Mouse (Mus musculus) common myeloid progenitor, adult 5-6 weeks (primary cell): ENCODE measurements at regions not wholly inside any gene's neighbourhood (a gene's known extent, or its start where the extent isn't known, plus 50 kb on each side); places are given as distances from the start of the nearest gene placed in this dataset.

Source experiments
- ATAC-seq: replicated peaks from 2 replicates; pipeline ENCODE4 v1.8.0; 2016; ENCODE audit warnings: low read depth, mild to moderate bottlenecking, moderate TSS enrichment, inconsistent platforms; ENCODE audit not compliant: poor library complexity, severe bottlenecking

GRCm38 (mm10) chr10:92339671-92340070 lies 382.5 kb downstream of the Nedd1 start:
- ATAC-seq: no peak

- no peak for ATAC-seq
Observed at GRCm38 (mm10) chr10:92336949-92337348, 385.3 kb downstream of the Nedd1 start.

DNA sequence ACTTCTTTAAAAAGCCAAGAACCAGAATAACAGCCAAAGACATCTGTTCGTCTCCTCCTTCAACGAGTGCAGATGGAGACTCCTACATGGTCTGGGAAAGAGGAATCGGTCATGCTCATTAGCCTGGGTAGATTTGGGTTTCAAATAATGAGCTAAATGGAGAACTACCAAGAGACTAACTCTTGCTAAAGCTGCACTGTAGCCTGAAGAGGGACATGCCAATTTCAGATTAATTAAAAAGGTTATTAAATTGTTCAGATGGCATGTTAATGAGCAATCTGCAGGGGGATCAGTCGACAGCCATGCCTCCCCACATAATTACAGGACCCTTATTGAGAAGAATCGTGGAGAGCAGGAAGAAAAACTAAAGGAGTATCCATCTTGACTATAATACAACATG lies 386.1 kb downstream of the Nedd1 start:
- no peak for ATAC-seq

DNA sequence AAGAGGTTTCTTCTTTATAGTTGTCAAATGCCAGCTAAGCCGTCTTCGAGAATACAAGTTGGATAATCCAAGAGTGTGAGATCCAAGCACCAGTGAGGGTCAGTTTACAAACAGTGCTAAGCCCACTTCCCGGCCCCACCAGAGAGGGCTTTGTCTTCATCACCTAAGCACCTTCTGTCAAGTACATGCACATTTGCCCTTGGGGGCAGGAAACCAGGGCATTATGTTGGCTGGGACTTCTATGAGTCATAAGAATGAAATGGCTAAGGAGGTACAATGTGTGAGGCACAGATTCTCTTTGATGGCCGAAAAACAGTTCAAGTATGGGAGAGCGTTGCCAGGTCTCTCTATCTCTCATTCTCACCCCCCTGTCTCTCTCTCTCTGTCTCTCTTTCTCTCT lies 387.1 kb downstream of the Nedd1 start:
- no peak for ATAC-seq

DNA sequence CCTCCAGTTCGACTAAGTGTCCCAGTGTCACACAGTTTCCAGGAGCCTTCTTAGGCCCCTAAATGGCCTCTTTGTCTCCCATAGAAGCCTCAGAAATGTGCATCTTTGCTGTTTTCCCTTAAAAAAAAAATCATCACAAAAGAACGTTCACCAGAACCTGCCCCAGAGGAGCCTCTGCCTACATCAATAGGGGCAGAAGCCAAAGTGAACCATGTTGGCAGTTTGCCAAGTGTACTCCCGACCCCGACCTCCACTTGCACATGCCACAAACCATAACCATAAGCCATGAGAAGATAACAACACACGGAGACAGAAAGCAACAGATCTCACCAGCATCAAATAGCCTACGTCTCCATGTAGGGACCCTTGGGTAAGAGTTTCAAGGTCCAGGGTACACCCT lies 388.4 kb downstream of the Nedd1 start:
- ATAC-seq: no peak

GRCm38 (mm10) chr10:92333042-92333774 lies 389.0 kb downstream of the Nedd1 start:
- no peak for ATAC-seq

- peak; percentile 60; the same call in 1 of the 2 replicates for ATAC-seq
Observed at GRCm38 (mm10) chr10:92330150-92330549, 392.1 kb downstream of the Nedd1 start.

- ATAC-seq: no peak
Observed at GRCm38 (mm10) chr10:92329661-92330060, 392.6 kb downstream of the Nedd1 start.

DNA sequence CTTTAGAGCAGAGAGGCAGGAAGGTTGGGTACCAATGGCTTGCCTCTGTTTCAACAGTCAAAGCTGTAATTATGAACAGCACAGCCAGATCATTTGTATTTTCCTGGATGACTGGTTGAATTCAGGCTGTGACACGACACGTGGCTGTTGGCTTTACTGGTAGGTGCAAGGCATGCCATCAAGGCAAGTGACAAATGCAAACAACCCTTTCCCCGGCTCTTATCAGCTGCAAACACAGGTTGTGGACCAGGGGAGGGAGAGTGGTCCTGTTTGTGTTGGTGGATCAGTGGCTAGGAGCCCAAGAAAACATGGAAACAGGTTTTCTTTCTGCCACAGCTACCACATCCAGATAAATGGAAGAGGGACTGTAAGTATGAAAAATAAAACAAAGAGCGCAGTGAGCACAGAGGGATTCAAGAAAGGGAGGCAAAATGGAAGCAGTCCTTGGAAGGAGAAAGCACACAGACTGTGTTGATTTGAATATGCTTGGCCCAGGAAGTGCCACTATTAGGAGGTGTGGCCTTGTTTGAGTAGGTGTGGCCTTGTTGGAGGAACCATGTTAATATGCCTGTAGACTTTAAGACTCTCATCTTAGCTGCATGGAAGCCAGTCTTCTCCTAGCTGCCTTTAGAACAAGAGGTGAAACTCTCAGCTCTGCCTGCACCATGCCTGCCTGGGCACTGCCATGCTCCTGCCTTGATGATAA lies 396.8 kb downstream of the Nedd1 start:
- no peak for ATAC-seq

DNA sequence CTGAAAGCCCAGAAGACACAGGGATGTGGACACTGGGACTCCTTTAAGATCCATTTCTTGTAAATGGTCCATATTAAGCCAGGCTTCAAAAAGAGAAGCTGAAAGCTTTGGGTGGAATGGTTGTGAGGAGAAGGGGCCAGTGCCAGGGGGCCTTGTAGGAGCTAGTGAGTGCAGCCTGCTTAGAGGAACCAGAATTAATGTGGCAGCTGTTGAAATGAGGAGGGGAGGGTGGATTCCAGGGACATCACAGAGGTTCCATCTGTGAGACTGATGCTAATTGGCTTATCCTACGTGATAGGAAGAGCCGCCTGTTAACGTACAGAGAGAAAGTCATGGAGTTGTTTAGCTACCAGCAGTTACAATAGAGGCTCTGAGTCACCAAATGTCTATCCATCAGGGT lies 407.6 kb downstream of the Nedd1 start:
- ATAC-seq: no peak

- ATAC-seq: no peak
Observed at GRCm38 (mm10) chr10:92312278-92312677, 409.9 kb downstream of the Nedd1 start.

DNA sequence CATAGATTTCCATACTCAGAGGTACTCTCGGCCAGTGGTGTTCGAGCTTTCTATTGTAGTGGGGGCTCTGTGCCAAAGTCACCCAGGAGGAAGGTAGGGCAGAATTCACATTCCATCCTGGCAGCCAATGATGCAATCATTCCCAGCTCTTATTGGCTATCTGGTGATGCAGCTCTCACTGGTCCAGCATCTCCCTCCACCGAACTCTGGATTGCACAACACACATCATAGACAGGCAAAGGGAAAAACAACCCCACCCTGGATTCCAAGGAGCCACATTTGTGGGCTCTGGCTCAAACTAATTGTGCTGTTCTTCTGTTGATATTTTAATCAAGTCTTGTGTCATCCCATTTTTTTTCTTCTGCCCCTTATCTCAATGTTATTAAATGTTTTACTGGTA lies 413.6 kb downstream of the Nedd1 start:
- ATAC-seq: no peak

DNA sequence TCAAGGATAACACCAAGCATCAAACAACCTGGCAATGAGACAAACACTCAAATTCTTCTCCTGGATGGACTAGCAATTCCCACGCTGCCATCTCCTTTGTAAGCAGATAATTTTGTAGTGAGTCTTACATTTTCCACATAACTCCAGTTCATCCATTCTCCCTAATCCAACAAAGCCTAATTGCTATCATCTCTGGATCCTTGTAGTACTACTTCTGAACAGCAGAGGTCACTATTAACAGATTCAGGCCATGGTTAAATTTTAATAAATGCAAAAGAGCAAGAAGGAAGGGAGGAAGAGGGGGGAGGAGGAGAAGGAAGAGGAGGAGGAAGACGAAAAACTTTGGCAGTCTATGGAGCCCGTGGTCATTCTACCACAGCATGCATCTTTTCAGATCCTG lies 414.4 kb downstream of the Nedd1 start:
- ATAC-seq: peak; percentile 73

GRCm38 (mm10) chr10:92298693-92299092 lies 423.5 kb downstream of the Nedd1 start:
- no peak for ATAC-seq

GRCm38 (mm10) chr10:92296837-92297236 lies 425.4 kb downstream of the Nedd1 start:
- no peak for ATAC-seq

GRCm38 (mm10) chr10:92296303-92296702 lies 425.9 kb downstream of the Nedd1 start:
- ATAC-seq: no peak

DNA sequence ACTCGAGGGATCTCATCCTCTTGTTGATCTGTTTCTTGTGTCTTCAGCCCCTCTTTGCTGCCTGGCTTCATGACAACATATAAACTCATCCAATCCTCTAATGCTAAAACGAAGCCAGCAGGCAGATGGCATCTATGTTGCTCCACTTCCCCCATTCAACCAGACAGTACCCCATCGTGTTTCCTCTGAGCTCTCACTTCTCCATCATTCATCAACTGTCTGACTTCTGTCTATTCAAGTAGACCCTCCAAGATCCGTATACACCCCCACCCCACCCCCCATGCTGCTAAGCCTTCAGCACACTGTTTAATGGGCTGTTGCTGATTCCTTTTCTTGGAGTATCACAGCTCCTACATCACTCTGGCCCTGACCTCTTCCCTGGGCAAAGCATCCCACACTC lies 429.0 kb downstream of the Nedd1 start:
- no peak for ATAC-seq

DNA sequence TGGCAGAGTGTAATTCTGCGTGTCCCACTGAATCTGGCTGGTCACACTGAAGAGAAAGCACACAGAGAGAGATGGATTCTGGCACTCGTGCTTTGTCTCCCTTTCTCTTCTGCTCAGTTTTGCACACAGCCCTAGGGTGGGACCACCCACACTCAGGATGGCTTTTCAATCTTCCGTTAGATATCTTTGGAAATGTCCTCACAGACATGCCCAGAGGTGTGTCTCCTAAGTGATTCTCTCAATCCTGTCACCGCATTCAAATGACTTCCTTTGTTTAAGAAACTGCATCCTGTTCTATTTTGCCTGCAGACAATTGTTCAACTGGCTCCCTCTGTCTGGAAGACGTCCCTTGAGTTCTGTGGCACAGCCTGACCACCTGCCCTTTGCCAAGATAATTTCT lies 433.0 kb downstream of the Nedd1 start:
- ATAC-seq: no peak

- no peak for ATAC-seq
Observed at GRCm38 (mm10) chr10:92284231-92284630, 438.0 kb downstream of the Nedd1 start.

DNA sequence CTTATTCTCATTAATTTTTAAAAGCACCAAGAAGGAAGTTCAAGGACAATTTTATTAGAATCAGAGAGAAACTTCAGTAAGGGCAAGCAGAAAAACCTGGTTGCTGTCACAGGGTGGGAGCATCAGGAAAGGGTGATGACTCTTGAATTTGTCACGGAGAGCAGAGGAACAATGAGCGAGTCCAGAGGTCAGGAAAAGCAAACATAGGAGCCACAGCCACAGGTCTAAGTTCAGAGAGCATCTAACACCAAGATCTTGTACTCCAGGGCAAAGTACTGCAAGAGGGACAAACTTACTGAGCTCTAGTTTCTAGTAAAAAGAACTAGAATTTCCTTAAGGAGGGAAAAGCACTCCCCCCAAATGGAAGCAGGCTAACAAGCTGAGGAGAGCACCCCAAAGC lies 444.2 kb downstream of the Nedd1 start:
- no peak for ATAC-seq

- no peak for ATAC-seq
Observed at GRCm38 (mm10) chr10:92257815-92258214, 464.4 kb downstream of the Nedd1 start.

DNA sequence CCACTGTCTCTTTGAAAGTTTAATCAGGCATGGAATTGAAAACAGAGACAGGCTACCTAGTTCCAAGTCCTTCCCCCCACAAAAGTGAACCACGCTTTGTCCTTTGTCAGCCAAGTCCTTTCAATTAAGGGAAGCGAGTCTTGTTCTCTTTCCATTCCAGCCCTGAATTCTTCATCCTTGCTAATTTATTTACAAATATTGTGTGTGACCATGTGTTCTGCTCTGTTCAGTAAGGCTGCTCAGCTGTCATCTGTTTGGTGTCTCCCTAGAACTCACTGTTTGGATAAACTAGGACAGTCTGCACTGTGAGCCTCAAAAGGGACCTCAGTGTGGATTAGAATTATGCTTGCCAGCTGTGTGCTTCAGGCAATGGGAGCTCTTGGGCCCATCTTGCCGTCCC lies 473.6 kb downstream of the Nedd1 start:
- ATAC-seq: no peak
